Mouse (Mus musculus): Measurements from ENCODE around the gene Gm6460. TPM values are rescaled to one million over a fixed set of nuclear protein-coding genes. Genes with fewer than 3 reads are reported as not detected.
"Not testable (repeated sequence)": the region's sequence is repeated elsewhere in the genome, so short reads cannot be mapped to it uniquely, and the experiment has no call there.

The Gm6460 gene
- polyA plus RNA-seq (2015; fragmentation: Nextera tagmentation; extraction: Ambion mirVana): not detected in 2 replicates

DNA sequence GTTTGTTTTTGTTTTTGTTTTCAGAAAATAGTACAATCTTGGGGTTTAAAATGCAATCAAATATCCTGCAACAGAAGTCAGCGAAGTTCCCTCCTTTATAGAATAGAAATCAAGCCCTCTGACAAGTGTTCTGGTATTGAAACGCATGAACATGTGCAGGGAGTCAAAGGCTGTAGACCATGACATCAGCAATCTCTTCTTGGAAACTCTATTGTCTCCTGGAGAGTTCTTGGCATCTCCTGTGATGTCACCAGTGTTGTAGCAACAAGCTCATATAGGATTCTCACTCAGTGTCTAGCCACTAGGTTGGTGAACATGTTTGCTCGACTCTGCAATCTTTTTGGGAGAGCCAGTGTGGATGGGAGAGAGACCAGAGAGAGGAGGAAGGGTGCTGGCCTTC lies at the start of gene Gm6460:
Gm6460 (plus strand) TSS at position 301 of the 400 bp plus-strand sequence.
- H3K9me3 ChIP-seq; H3K9ac ChIP-seq; H3K36me3 ChIP-seq; H3K4me3 ChIP-seq; H3K27ac ChIP-seq; H3K4me1 ChIP-seq; H3K27me3 ChIP-seq; ATAC-seq (ENCODE audit: insufficient number of reproducible peaks, insufficient read depth, low FRiP score, low TSS enrichment, low read depth); H3K4me2 ChIP-seq: not testable (repeated sequence)
- WGBS: no CpG with 5 or more reads among the region's 3 CpGs

Other genes starting within 250 kb of the Gm6460 start
- not detected in 2 replicates for gene Gm8897, start 178.5 kb upstream of the Gm6460 start, polyA plus RNA-seq (2015; fragmentation: Nextera tagmentation; extraction: Ambion mirVana)
- not detected in 2 replicates for gene Gm8906, start 92.2 kb upstream of the Gm6460 start, polyA plus RNA-seq (2015; fragmentation: Nextera tagmentation; extraction: Ambion mirVana)
- gene Gm8922, start 87.0 kb downstream of the Gm6460 start, polyA plus RNA-seq (2015; fragmentation: Nextera tagmentation; extraction: Ambion mirVana): not detected in 2 replicates
- gene Gm8926, start 175.6 kb downstream of the Gm6460 start, polyA plus RNA-seq (2015; fragmentation: Nextera tagmentation; extraction: Ambion mirVana): not detected in 2 replicates

Measured in embryonic facial prominence, embryonic 13.5 days (tissue).